Mouse (Mus musculus) mouse trophoblast stem cell (cell line): Measurements from ENCODE around the gene Ube2f.

ENCODE experiments used
- in situ Hi-C, 2 experiments: fragments of 300-500 bp; cut with MseI, MboI; formaldehyde crosslinking; loops; 2 replicates in 1 of 2; 3 replicates in 1 of 2; pipeline ENCODE4 v1.15.1; 2025

Gene Ube2f

GRCm38 (mm10) chr1:91297799-91298744 is 48.0 kb downstream of the Ube2f start, which contains the start of gene Scly:
TSS of gene Scly (plus strand) at chr1:91298338.
- in situ Hi-C loops, result no loop called here

GRCm38 (mm10) chr1:91299026-91299706 is 49.1 kb downstream of the Ube2f start:
- in situ Hi-C loops, result no loop called here

- in situ Hi-C loops, result no loop called here
These were observed 49.8 kb downstream of the Ube2f start for GRCm38 (mm10) chr1:91299707-91300426.

- in situ Hi-C loops, result no loop called here
These were observed 51.3 kb downstream of the Ube2f start for GRCm38 (mm10) chr1:91301206-91301920.

GRCm38 (mm10) chr1:91302021-91302420 is 51.9 kb downstream of the Ube2f start:
- in situ Hi-C loops, result no loop called here

GRCm38 (mm10) chr1:91304621-91305020 is 54.5 kb downstream of the Ube2f start:
- in situ Hi-C loops, result no loop called here

GRCm38 (mm10) chr1:91309366-91310085 is 59.4 kb downstream of the Ube2f start:
- in situ Hi-C loops, result no loop called here

- in situ Hi-C loops, result no loop called here
These were observed 62.2 kb downstream of the Ube2f start for GRCm38 (mm10) chr1:91312273-91312672.

- in situ Hi-C loops, result no loop called here
These were observed 63.1 kb downstream of the Ube2f start for GRCm38 (mm10) chr1:91313251-91313650.

- in situ Hi-C loops, result no loop called here
These were observed 67.6 kb downstream of the Ube2f start for GRCm38 (mm10) chr1:91317656-91318055.

GRCm38 (mm10) chr1:91321760-91322438 is 71.8 kb downstream of the Ube2f start, which contains the start of gene Espnl:
TSS of gene Espnl (plus strand) at chr1:91322075.
- in situ Hi-C loops, result no loop called here

GRCm38 (mm10) chr1:91324646-91325045 is 74.5 kb downstream of the Ube2f start:
- in situ Hi-C loops, result no loop called here

- in situ Hi-C loops, result no loop called here
These were observed 75.5 kb downstream of the Ube2f start for GRCm38 (mm10) chr1:91325488-91326042.

- in situ Hi-C loops, result no loop called here
These were observed 82.0 kb downstream of the Ube2f start for GRCm38 (mm10) chr1:91332102-91332501.

- in situ Hi-C loops, result no loop called here
These were observed 83.5 kb downstream of the Ube2f start for GRCm38 (mm10) chr1:91333582-91333981.

- in situ Hi-C loops, result no loop called here
These were observed 87.3 kb downstream of the Ube2f start for GRCm38 (mm10) chr1:91337355-91337754.
